Mouse (Mus musculus): Measurements from ENCODE around the gene Abcg1.

Gene Abcg1

DNA sequence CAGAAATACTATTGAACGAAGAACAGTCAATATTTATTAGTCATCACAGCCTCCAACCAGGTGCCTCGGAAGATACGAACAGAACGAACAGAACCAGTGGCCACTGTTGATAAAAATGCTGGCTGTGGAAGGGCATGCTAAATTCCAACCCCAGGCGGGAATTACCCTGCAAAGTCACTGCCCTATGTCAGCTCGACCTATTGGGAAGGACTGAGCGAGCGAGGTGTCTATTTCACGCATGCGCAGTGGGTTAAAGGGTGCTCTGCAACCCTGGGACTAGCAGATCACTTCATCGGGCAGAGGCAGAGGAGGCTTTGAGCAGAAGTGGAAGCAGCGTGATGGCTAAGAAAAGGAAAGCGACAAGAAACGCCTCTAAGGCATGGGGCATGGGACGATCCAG is 76.3 kb downstream of the Abcg1 start:
- DNase-seq: no peak

DNA sequence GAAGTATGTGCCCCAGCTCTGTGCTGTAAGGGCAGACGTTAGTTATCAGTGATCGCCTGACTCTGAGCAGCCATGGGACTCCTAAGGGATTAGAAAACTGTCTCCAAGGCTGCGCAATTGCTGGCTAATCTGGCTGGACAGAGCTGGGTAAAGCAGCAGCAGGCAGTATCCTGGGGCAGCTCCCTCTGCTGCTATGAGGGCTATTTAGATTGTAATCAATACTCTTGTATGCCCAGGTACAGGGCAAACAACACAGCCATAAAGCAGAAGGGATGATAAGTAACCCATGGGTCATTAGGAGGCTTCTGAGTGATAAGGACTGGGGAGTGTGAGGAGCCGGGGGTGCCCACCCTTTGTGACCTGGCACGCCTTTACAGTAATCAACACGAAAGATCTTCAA is 77.4 kb downstream of the Abcg1 start:
- DNase-seq: no peak

DNA sequence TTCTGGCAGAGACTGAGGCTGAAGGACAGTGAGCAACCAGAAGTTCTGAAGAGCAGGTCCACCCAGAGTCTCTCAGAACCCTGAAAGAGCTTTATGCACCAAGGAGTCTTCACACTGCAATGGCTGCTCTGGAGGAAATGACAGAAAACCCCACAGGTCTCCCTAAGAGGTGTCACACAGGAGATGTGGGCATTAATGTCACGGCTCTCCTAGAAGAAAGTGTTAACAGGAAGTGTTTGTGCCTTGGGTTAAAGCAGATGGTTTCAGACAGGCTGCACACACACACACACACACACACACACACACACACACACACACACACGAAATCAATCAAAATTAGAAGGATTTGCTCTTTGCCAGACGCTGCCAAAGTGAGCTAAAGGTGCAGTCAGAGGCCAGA is 78.8 kb downstream of the Abcg1 start:
- DNase-seq: peak; percentile 26

DNA sequence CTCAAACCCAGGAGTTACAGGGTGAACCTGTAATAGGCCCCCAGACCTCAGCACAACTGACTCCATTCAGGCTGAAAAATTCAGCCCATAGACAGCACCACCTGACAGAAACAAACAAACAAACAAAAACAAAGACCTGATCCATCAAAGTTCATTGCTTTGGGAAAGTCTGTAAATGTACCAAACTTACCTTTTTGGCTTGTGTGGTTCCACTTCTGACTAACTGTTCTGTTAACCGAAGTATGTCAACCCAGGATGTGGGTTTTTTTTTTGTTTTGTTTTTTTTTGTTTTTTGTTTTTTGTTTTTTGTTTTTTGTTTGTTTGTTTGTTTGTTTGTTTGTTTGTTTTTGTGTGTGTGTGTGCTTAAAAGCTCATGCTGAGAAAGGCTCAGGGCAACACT is 79.3 kb downstream of the Abcg1 start:
- no peak for DNase-seq

DNA sequence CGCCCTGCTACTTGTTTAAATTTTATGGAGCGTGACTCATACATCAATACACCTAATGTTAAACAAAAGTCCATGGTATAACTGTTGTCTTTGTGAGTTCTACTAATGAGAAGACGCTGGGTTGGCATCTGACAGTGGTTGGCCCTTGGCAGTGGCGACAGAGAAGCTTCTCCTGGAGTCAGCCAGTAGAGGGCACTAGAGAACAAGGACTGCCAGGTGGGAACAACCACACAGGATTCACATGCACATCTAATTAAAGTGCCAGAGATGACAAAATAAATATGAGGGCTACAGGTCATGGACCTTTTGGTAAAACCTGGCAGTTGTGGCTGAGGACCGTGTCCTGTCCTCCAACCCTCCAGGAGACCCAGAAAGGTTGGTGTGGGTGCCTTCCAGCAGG is 80.9 kb downstream of the Abcg1 start:
- DNase-seq: peak; percentile 86

DNA sequence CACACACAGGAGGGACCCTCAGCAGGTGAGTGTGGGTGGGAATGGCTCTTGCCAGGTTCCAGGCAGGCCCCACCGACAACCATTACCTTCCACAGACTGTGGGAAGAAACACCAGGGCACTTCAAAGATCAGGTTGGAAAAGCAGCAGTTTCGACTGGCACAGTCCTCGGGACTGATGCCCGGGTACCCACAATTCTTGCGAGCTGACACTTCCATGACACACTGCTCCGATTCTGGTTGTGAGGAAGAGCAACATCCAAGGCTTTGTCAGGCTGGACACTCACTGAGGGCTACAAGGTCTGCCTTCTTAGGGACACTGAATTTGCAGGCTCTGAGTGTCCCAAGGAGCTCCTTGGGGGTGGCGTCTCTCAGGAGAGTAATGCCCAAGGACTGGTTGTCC is 84.6 kb downstream of the Abcg1 start:
- no peak for DNase-seq

DNA sequence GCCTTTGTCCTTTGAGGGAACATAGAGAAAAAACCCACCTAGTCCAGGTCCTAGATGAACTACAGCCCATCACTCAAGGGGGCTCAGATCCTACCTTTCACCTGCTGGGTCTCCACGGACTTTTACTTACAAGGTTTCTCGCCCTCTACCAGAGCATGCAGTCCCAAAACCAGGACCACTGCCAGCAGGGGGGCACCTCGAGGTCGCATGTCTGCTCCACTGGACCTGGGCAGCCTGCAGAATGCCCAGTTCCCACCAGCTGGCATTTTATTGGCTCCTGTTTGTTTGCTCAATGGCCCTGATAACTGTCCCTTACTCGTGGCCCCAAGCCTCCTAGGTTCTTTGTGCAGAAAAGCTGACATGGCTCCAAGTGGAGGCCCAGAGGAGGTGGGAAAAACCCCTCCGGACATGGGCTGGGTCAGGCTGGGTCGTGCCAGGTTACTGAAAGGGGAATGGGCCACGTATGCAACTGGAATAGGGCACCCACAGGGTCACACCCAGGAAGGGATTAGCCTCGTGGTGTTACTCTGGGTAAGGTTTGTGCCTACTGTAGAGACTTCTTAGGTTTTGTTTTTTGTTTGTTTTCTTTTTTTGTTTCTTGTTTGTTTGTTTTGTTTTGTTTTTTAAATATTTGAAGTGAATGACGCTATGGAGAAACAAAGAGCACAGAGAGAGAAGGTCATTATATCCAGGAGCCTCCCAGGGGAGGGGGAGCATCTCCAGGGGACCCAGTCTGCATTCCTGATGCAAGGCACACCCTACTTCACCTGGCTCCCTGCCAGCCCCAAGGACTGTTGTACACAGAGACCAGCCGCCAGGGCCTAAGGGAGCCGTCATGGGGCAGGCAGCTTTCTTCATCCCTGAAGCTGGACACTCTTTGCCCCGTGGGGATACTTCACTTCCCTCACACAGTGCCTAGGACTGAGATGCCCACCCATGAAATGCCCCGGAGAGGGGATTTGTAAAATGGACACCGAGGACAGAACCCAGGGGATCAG is 86.9 kb downstream of the Abcg1 start, which contains the start of gene Tff2:
Gene Tff2, minus strand, starts transcription at position 243 of the 998 bp plus-strand sequence.
- no peak for DNase-seq

DNA sequence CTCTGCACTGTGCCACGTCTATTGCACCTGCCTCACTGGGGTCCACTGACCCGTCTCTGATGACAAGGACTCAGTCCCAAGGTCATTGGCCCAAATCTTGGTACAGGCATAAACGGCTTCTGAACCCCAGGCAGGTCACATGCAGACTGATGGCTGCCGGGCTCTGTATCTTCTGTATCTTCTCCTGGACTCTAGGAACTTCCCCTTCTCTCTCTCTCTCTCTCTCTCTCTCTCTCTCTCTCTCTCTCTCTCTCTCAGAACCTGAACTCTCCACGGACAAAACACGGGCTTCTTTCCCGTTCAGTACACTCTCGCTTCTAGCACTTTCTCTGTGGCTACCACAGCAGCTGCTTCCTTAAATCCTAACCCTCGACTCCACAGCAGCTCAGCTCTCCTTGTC is 88.5 kb downstream of the Abcg1 start:
- DNase-seq: no peak

DNA sequence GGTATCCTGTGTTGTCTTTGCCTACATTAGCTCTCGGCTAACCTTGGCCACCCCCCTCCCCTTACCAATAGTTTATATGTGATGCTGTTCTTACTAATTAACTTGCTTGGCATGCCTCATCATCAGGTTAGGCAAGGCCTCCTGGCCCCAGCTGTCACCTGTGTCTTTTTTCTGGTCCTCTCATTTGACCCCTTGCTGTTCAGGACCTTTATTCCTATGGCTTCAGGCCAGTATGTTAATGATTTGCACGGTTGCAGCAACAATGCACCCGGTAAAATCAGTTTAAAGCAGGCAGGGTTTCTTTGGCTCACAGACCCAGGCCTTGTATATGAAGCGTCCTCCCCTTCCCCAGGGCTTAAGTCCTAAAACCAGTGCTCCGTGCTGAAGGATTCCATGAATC is 95.0 kb downstream of the Abcg1 start:
- no peak for DNase-seq

DNA sequence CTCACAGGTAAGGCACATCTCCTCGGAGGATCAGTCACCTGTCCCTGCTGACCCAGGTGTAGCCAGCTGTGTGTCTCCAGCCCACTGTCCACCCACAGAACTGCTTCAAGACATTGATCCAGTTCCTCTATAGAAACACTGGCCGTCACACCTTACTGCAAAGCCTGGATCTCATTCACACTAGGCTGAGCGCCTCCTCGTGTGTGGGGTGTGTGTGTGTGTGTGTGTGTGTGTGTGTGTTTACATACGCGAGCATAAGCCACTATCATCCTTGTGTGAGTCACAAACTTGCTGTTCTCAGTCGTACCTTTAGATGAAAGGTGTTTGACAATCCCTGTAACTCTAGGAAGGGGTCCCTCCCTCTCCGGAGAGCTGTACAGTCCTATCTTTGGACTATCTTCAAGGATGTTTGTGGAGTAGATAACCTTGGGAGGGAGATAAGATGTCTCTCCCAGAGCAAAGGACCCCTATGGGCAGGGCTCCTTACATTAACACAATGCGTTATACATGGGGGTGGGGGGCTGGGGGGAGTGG is 95.6 kb downstream of the Abcg1 start:
- no peak for DNase-seq

DNA sequence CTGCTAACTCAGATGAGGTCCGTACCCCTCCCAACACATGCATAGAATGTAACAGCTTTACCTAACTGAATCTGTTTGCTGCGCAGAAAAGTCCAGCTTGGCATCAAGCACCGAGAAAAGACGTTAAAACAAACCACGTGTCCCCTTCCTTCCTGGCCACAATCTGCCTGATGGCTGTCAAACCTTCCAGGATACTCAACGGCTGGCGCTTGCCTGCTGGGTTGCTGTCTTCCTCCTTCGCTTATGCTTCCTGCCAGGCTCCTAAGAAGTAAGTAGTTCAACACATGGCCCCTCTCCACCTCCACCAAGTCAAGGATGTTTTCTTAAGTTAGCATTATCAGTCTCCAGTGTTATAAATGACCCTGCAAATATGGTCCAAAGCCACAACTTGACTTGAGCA is 96.3 kb downstream of the Abcg1 start:
- peak; percentile 47 for DNase-seq

DNA sequence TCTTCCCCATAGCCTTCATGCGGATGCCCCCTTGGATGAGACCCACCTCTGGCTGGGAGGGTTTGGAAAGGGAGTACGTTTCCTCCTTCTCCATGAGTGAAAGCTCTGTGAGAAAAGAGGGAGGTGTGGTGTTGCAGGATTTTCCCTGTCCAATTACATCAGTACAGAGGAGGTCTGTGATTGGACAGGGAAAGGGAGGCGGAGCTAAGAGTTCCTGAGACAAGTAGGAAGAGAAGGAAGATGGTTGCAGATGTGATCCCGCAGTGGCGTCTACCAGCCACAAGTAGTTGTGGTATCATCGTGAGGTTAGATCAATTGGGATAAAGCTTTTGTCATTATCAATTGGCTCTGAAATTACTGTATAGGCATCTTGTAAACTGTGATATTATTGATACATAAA is 100.4 kb downstream of the Abcg1 start:
- DNase-seq: no peak

DNA sequence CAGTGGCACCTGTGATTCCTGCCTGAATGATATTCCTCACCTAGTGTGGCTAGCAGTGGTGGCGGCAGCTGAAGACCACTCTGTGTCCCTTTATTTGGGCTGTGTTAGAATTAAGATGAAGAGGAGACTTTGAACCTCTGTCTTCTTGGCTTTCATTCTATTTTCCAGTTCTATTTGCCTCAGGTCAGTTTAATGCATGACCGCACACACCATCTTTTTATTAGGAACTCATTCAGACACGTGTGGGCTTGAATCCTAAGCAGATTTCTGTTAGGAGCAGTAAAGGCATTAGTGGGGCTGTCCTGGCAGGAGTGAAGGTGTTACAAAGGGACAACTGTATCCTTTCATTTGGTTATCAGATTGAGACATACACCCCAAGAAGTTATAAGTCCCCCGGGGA is 102.8 kb downstream of the Abcg1 start:
- DNase-seq: no peak

DNA sequence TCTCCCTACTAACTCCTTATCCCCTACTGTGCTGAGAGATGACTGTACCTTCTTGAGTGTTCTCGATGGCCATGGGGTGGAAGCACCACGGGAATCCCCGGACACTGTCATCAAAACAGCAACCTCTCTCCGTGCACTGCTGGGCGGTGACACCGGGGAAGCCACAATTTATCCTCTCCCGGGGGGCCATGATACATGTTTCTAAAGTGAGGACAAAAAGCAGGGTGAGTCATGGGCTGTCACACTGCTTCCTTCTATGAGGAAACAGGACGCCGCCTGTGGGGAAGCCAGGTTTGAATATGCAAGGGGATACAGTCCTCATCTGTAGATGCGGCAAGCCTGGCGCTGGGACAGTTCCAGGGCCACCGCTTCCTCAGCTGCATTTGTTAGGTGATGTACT is 105.1 kb downstream of the Abcg1 start:
- peak; percentile 39 for DNase-seq

DNA sequence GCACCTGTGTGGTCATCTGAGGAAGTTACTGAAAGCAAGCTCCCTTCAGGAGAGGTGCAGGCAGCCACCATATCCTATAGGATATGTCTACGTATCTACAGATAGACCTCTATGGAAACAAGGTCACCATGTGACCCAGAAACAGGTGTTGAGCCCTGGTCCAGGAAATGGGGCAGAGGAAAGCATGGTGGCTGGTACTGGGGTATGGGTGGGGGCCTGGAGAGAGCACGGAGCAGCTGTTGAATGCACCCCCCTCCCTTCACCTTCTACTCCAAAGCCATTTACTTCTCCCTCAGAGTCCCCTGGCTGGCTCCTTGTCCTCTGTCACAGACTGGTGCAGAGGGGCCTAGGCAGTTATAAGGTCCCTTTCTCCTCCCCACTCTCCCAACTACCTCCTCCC is 106.3 kb downstream of the Abcg1 start:
- peak; percentile 83 for DNase-seq

DNA sequence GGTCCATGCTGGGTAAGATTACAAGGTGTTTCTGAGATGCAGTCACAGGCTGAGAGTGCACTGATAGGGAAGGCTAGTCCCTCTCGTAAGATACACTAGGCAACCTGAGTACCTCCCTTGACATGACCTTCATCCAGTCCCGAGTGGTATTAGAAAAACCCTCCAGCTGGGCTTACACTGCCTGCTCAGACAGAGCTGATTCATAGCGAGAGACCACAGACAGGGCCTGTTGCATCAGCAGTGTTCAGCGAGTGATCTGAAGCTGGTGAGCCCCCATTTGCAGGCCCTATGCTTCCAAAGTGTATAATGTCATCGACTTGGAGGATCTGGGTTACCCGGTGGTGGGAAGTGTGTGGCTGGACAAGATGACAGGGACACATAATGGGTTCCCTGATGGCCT is 107.7 kb downstream of the Abcg1 start, which contains the start of gene Tff1:
Gene Tff1, minus strand, starts transcription at position 151 of the 400 bp plus-strand sequence.
- no peak for DNase-seq

Measured in thymus, postnatal 14 days (tissue).